Mouse (Mus musculus) splenic B cell, adult 2 months (primary cell): ENCODE measurements around the gene Vmac.
A peak's percentile ranks its signal among the peaks of the same experiment; 100 is the strongest.

Experiments used
- DNase-seq: peaks from one replicate; pipeline ENCODE4 v3.0.0-alpha.2; 2011; ENCODE audit warnings: low read depth, low spot score
- H3K27me3 ChIP-seq: 2 replicates; pipeline ENCODE4 v1.6.1; 2012; ENCODE audit warnings: mild to moderate bottlenecking, low read length, moderate library complexity, mixed read lengths; ENCODE audit not compliant: control insufficient read depth, poor library complexity, insufficient read depth, severe bottlenecking
- H3K36me3 ChIP-seq: 2 replicates; pipeline ENCODE4 v1.6.1; 2012; ENCODE audit warnings: mild to moderate bottlenecking, low read length, moderate library complexity, mixed read lengths; ENCODE audit not compliant: control insufficient read depth, poor library complexity, insufficient read depth, severe bottlenecking

Vmac gene

DNA sequence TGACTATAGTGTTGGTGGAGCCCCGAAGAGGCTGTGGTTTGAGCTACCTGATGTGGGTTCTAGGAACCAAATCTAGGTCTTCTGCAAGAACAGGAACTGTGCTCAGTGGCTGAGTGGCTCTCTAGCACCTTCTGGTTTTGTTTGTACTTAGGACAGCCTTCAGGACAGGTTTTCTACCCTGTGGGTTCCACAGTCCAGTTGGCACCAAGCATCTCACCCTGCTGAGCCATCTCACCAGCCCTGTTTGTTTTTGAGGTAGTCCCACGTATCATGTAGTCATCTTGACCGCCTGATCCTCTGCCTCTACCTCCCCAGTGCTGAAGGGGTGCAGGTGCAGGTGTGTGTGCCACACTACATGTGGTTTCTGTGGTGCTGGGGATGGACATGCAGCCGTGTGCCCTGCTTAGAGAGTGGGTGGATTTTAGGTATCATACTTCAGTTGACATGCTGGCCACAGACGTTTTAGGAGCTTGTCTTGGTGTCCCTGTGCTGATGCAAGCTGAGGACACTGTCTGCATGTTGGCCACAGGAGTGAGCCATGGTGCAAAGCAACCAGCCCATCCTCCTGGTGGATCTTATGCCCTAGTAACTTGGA lies 34.2 kb downstream of the Vmac start:
- Histone ChIP-seq H3K36me3 (peaks cover 7% of the 10 kb centered on the region; the same call in 1 of the 2 replicates), H3K27me3 (no peaks in the 10 kb centered on the region)
- peak; percentile 24 for DNase-seq

DNA sequence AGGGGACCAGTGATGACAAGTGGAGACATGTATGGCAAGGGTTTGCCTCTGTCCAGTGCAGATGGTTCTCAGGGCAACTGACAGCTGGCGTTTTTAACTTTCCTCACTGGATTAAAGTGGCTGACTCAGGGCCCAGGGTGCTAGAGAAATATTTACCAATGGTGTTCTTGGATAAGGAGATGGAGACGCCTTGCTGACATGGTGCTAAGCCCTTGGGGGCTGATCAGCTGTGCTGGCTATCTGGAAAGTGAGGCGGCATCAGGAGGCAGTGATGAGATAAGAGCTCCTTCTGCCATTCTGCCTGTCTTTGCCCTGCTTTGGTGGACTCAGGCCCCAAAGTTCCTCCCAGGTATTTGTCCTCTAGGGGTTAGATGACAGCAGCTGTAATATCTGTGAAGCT lies 34.9 kb downstream of the Vmac start:
- peaks cover 7% of the 10 kb centered on the region; the same call in 1 of the 2 replicates for H3K36me3 ChIP-seq
- no peak for DNase-seq
- H3K27me3 ChIP-seq, result no peaks in the 10 kb centered on the region

DNA sequence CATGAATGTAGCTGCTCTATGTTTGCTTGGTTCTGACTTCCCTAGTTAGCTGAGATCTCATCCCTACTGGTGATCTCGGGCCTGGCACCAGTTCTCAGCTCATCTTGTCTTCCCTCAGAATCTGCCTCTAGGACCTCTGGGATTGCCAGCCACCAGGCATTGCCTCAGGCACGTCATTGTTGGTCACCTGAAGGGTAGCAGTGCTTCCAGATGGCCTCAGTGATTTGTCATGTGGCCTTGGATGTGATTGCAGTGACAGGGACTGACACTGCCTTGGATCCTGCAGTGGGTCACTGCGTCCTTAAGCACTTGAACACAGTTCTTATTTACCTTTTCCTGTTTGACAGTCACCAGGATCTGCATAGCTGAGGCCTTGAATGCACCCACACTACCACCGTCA lies 36.0 kb downstream of the Vmac start:
- H3K36me3 ChIP-seq, result peaks cover 6% of the 10 kb centered on the region; the same call in 1 of the 2 replicates
- no peaks in the 10 kb centered on the region for H3K27me3 ChIP-seq
- no peak for DNase-seq

- DNase-seq, result peak; percentile 8
- H3K27me3 ChIP-seq, result no peaks in the 10 kb centered on the region
- H3K36me3 ChIP-seq, result no peaks in the 10 kb centered on the region; the same call in 1 of the 2 replicates
Measured at GRCm38 (mm10) chr17:56673647-56674416, 44.0 kb downstream of the Vmac start.

DNA sequence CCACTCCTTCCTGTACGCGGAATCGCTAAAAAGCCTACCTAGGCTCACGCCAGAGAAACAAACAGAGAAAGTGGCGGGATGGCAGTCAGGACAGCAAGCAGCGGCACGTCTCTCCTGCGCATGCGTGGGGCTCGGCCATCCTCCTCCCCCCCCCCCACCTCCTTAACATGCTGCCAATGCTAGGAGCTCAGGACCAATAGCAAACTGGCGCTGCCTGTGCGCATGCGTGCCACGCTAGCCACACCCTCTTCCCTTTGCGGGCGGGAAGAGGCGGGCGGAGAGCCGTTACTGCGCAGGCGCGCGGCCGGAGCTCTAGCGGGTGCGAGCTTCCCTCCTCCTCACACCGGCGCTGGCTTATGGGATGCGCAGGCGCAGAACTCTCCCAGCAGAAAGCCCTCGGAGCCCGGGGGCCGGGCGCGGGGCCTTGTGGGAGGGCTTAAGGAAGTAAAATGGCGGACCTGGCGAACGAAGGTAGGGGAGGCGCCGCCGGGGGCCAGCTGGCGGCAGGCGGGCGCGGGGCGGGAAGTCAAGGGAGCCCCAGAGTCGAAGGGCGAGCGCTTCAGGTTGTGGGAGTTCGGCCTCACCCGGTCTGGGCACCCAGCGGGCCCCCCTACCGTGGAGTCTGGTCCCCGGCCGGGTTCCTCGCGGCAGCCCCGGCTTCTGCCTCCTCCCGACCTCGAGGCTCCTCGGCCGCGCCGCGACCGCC lies 44.7 kb downstream of the Vmac start, which contains the start of gene Ranbp3:
Gene Ranbp3, plus strand, starts transcription at position 354 of the 706 bp plus-strand sequence.
- no peaks in the 10 kb centered on the region for H3K27me3 ChIP-seq
- peak; percentile 100 for DNase-seq

GRCm38 (mm10) chr17:56669766-56670165 lies 48.1 kb downstream of the Vmac start:
- Histone ChIP-seq H3K36me3 (no peaks in the 10 kb centered on the region), H3K27me3 (no peaks in the 10 kb centered on the region)
- no peak for DNase-seq

More for the DNA sequence above, 44.7 kb downstream of the Vmac start, which contains the start of gene Ranbp3:
- H3K36me3 ChIP-seq, result no peaks in the 10 kb centered on the region; the same call in 1 of the 2 replicates

GRCm38 (mm10) chr17:56668384-56669144 lies 49.3 kb downstream of the Vmac start:
- no peaks in the 10 kb centered on the region for H3K36me3 ChIP-seq
- H3K27me3 ChIP-seq, result no peaks in the 10 kb centered on the region
- peak; percentile 90 for DNase-seq

DNA sequence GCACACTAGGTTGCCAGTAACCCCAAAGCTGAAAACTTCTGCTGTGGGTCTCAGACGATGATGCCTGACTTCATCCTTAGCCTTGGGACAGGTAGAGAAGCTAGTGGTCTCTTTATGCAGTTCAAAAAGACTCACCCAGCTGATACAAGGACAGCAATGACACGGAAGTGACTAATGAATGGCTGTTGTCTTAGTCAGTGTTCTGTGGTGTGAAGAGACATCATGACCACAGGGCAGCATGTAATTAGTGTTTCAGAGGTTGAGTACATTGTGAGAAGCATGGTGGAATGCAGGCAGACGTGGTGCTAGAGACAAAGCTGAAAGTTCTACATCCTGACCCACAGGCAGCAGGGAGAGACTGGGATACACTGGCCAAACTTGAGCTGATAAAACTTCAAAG lies 50.2 kb downstream of the Vmac start:
- H3K36me3 ChIP-seq, result no peaks in the 10 kb centered on the region
- H3K27me3 ChIP-seq, result no peaks in the 10 kb centered on the region
- DNase-seq, result no peak

DNA sequence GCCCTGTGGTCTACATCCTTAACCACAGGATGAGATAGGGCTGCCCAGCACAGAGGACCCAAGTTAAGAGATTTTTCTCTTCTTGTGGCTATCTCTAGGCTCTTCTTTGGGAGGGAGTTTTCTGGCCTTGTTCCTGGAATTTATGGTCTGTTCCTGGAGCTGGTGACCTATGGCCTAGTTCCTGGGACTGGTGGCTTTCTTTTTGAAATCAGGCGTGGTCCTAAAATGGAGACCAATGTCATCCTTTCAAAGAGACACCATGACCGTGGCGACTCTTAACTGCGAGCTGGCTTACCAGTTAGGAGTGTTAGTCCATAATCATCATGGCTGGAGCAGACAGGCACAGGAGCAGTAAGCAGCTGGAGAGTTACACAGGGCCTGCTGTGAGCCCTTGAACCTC lies 51.4 kb downstream of the Vmac start:
- H3K27me3 ChIP-seq, result no peaks in the 10 kb centered on the region
- DNase-seq, result no peak

GRCm38 (mm10) chr17:56664333-56664732 lies 53.5 kb downstream of the Vmac start:
- H3K36me3 ChIP-seq, result no peaks in the 10 kb centered on the region
- no peak for DNase-seq

More for the DNA sequence above, 51.4 kb downstream of the Vmac start:
- no peaks in the 10 kb centered on the region for H3K36me3 ChIP-seq

More at GRCm38 (mm10) chr17:56664333-56664732, 53.5 kb downstream of the Vmac start:
- no peaks in the 10 kb centered on the region for H3K27me3 ChIP-seq
